Mouse (Mus musculus): ENCODE results near the gene Neurl4. TPM values are rescaled to one million over a fixed set of nuclear protein-coding genes. Genes with fewer than 3 reads are reported as not detected.

Neurl4 gene
- polyA plus RNA-seq, 1 experiment from 2014 or later = 16.3 TPM

Small RNA genes within 50 kb of the gene (microRNA-seq; reads per million reads assigned to microRNA genes)
- not detected for gene Mir6924

Other genes with a start within 250 kb of the Neurl4 start
- 0.16 TPM in 1 of 2 replicates, not detected in the other for gene Sox15, start 245.8 kb upstream of the Neurl4 start, polyA plus RNA-seq (2014; fragmentation: Nextera tagmentation; extraction: Ambion mirVana)
- 31.2 and 34.5 TPM in 2 replicates for gene Mpdu1, start 238.4 kb upstream of the Neurl4 start, polyA plus RNA-seq (2014; fragmentation: Nextera tagmentation; extraction: Ambion mirVana)
- 7.0 and 7.9 TPM in 2 replicates for gene Cd68, start 234.9 kb upstream of the Neurl4 start, polyA plus RNA-seq (2014; fragmentation: Nextera tagmentation; extraction: Ambion mirVana)
- gene Eif4a1, start 228.6 kb upstream of the Neurl4 start, polyA plus RNA-seq (2014; fragmentation: Nextera tagmentation; extraction: Ambion mirVana) = 877 and 900 TPM in 2 replicates
- gene Senp3, start 219.0 kb upstream of the Neurl4 start, polyA plus RNA-seq (2014; fragmentation: Nextera tagmentation; extraction: Ambion mirVana) = 80.6 and 90.8 TPM in 2 replicates
- not detected in 2 replicates for gene Tnfsf13, start 215.3 kb upstream of the Neurl4 start, polyA plus RNA-seq (2014; fragmentation: Nextera tagmentation; extraction: Ambion mirVana)
- gene Tnfsf12, start 205.2 kb upstream of the Neurl4 start, polyA plus RNA-seq (2014; fragmentation: Nextera tagmentation; extraction: Ambion mirVana) = 2.0 and 2.8 TPM in 2 replicates
- 0.78 and 1.6 TPM in 2 replicates for gene Tnfsfm13, start 205.0 kb upstream of the Neurl4 start, polyA plus RNA-seq (2014; fragmentation: Nextera tagmentation; extraction: Ambion mirVana)
- gene Polr2a, start 142.4 kb upstream of the Neurl4 start, polyA plus RNA-seq (2014; fragmentation: Nextera tagmentation; extraction: Ambion mirVana) = 52.4 and 54.1 TPM in 2 replicates
- gene Slc35g3, start 139.1 kb upstream of the Neurl4 start, polyA plus RNA-seq (2014; fragmentation: Nextera tagmentation; extraction: Ambion mirVana) = not detected in 2 replicates
- 0.90 and 0.91 TPM in 2 replicates for gene Zbtb4, start 135.2 kb upstream of the Neurl4 start, polyA plus RNA-seq (2014; fragmentation: Nextera tagmentation; extraction: Ambion mirVana)
- gene Chrnb1, start 105.1 kb upstream of the Neurl4 start, polyA plus RNA-seq (2014; fragmentation: Nextera tagmentation; extraction: Ambion mirVana) = 0.67 and 0.79 TPM in 2 replicates
- gene Fgf11, start 99.2 kb upstream of the Neurl4 start, polyA plus RNA-seq (2014; fragmentation: Nextera tagmentation; extraction: Ambion mirVana) = 1.3 and 1.5 TPM in 2 replicates
- 0.20 and 0.23 TPM in 2 replicates for gene Tmem102, start 95.4 kb upstream of the Neurl4 start, polyA plus RNA-seq (2014; fragmentation: Nextera tagmentation; extraction: Ambion mirVana)
- not detected in 2 replicates for gene Gm39566, start 85.8 kb upstream of the Neurl4 start, polyA plus RNA-seq (2014; fragmentation: Nextera tagmentation; extraction: Ambion mirVana)
- gene Spem2, start 82.6 kb upstream of the Neurl4 start, polyA plus RNA-seq (2014; fragmentation: Nextera tagmentation; extraction: Ambion mirVana) = not detected in 2 replicates
- 0.12 TPM in 1 of 2 replicates, not detected in the other for gene Spem1, start 78.9 kb upstream of the Neurl4 start, polyA plus RNA-seq (2014; fragmentation: Nextera tagmentation; extraction: Ambion mirVana)
- gene Nlgn2, start 63.3 kb upstream of the Neurl4 start, polyA plus RNA-seq (2014; fragmentation: Nextera tagmentation; extraction: Ambion mirVana) = 9.9 and 10.3 TPM in 2 replicates
- 285 and 287 TPM in 2 replicates for gene Tmem256, start 62.6 kb upstream of the Neurl4 start, polyA plus RNA-seq (2014; fragmentation: Nextera tagmentation; extraction: Ambion mirVana)
- 61.7 and 65.3 TPM in 2 replicates for gene Plscr3, start 54.7 kb upstream of the Neurl4 start, polyA plus RNA-seq (2014; fragmentation: Nextera tagmentation; extraction: Ambion mirVana)
- 0.44 and 0.48 TPM in 2 replicates for gene Tnk1, start 42.3 kb upstream of the Neurl4 start, polyA plus RNA-seq (2014; fragmentation: Nextera tagmentation; extraction: Ambion mirVana)
- gene Tmem95, start 23.1 kb upstream of the Neurl4 start, polyA plus RNA-seq (2014; fragmentation: Nextera tagmentation; extraction: Ambion mirVana) = not detected in 2 replicates
- 3.1 and 3.9 TPM in 2 replicates for gene Kctd11, start 19.7 kb upstream of the Neurl4 start, polyA plus RNA-seq (2014; fragmentation: Nextera tagmentation; extraction: Ambion mirVana)
- 0.36 and 0.59 TPM in 2 replicates for gene Acap1, start 5.5 kb upstream of the Neurl4 start, polyA plus RNA-seq (2014; fragmentation: Nextera tagmentation; extraction: Ambion mirVana)
- 15.3 and 17.8 TPM in 2 replicates for gene 2810408A11Rik, start 85 bp upstream of the Neurl4 start, polyA plus RNA-seq (2014; fragmentation: Nextera tagmentation; extraction: Ambion mirVana)
- gene Gps2, start 12.8 kb downstream of the Neurl4 start, polyA plus RNA-seq (2014; fragmentation: Nextera tagmentation; extraction: Ambion mirVana) = 92.2 and 95.8 TPM in 2 replicates
- 1,778 and 1,800 TPM in 2 replicates for gene Eif5a, start 20.9 kb downstream of the Neurl4 start, polyA plus RNA-seq (2014; fragmentation: Nextera tagmentation; extraction: Ambion mirVana)
- 3.2 and 5.1 TPM in 2 replicates for gene Ybx2, start 34.7 kb downstream of the Neurl4 start, polyA plus RNA-seq (2014; fragmentation: Nextera tagmentation; extraction: Ambion mirVana)
- 6.3 and 7.8 TPM in 2 replicates for gene Slc2a4, start 47.1 kb downstream of the Neurl4 start, polyA plus RNA-seq (2014; fragmentation: Nextera tagmentation; extraction: Ambion mirVana)
- 2.3 and 2.7 TPM in 2 replicates for gene Cldn7, start 63.7 kb downstream of the Neurl4 start, polyA plus RNA-seq (2014; fragmentation: Nextera tagmentation; extraction: Ambion mirVana)
- gene Ctdnep1, start 80.1 kb downstream of the Neurl4 start, polyA plus RNA-seq (2014; fragmentation: Nextera tagmentation; extraction: Ambion mirVana) = 20.7 and 22.6 TPM in 2 replicates
- 150 and 151 TPM in 2 replicates for gene Elp5, start 81.4 kb downstream of the Neurl4 start, polyA plus RNA-seq (2014; fragmentation: Nextera tagmentation; extraction: Ambion mirVana)
- gene Gabarap, start 90.1 kb downstream of the Neurl4 start, polyA plus RNA-seq (2014; fragmentation: Nextera tagmentation; extraction: Ambion mirVana) = 566 and 590 TPM in 2 replicates
- 51.5 and 53.4 TPM in 2 replicates for gene Phf23, start 94.7 kb downstream of the Neurl4 start, polyA plus RNA-seq (2014; fragmentation: Nextera tagmentation; extraction: Ambion mirVana)
- 29.0 and 30.0 TPM in 2 replicates for gene Dvl2, start 99.5 kb downstream of the Neurl4 start, polyA plus RNA-seq (2014; fragmentation: Nextera tagmentation; extraction: Ambion mirVana)
- 46.5 and 47.8 TPM in 2 replicates for gene Acadvl, start 114.3 kb downstream of the Neurl4 start, polyA plus RNA-seq (2014; fragmentation: Nextera tagmentation; extraction: Ambion mirVana)
- 11.2 and 15.2 TPM in 2 replicates for gene Dlg4, start 115.9 kb downstream of the Neurl4 start, polyA plus RNA-seq (2014; fragmentation: Nextera tagmentation; extraction: Ambion mirVana)
- 0.23 and 0.51 TPM in 2 replicates for gene Asgr1, start 153.0 kb downstream of the Neurl4 start, polyA plus RNA-seq (2014; fragmentation: Nextera tagmentation; extraction: Ambion mirVana)
- gene Asgr2, start 191.6 kb downstream of the Neurl4 start, polyA plus RNA-seq (2014; fragmentation: Nextera tagmentation; extraction: Ambion mirVana) = not detected in 2 replicates
- gene Mgl2, start 229.3 kb downstream of the Neurl4 start, polyA plus RNA-seq (2014; fragmentation: Nextera tagmentation; extraction: Ambion mirVana) = 0.11 and 0.22 TPM in 2 replicates

Measured in midbrain, embryonic 11.5 days (tissue).